Mouse (Mus musculus): ENCODE data around the gene Sppl2b. TPM values are rescaled to one million over a fixed set of nuclear protein-coding genes. Genes with fewer than 3 reads are reported as not detected.

The Sppl2b gene
- polyA plus RNA-seq, 1 experiment from 2014 or later: 13.4 TPM

DNA sequence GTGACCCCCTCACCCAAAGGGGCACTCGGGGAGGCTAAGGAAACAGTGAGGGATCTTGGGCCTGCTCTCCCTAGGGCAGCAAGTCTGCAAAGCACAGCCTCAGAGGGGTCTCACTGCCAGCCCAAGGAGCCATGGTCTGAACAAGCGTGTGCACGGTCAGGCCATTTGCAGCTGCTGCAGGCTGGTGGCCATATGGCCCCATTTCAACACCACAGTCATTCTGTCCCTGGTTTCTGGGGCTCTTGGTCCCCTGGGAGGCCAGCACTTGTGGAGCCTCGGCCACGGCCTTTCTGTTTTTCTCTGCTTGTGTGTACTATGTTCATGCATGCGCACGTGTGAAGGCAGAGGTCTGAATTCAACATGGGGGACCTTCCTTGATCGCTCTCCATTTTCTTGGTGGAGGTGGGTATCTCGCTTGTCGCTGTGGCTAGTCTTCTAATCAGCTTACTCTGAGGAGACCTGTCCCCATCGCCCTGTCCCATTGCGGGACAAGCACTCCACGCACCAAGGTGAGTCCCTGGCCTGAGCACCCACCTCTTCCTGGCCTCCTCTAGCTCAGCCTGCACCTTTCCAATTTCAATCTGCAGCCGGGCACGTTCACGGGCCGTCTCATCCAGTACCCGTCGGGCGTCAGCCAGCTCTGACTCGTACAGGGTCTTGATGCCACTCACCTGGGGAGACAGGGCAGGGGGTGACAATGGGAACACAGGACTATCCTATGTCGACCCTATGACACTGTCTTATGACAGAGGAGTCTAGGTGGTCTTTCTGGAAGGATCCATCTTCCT lies 54.5 kb downstream of the Sppl2b start:
- Histone ChIP-seq H3K27ac (ENCODE audit: low read depth, low read length) (no peak overlapping the region), H3K4me2 (replicated peaks; ENCODE audit: low read depth) (no peak overlapping the region), H3K9me3 (ENCODE audit: control insufficient read depth) (no peaks in the 10 kb centered on the region), H3K4me3 (ENCODE audit: low read depth, low read length) (no peak overlapping the region), H3K36me3 (ENCODE audit: control insufficient read depth, insufficient read depth) (peaks cover 44% of the 10 kb centered on the region), H3K9ac (ENCODE audit: low read depth, low read length) (no peak overlapping the region), H3K27me3 (replicated peaks; ENCODE audit: control insufficient read depth, insufficient read depth, low read length) (no peaks in the 10 kb centered on the region), H3K4me1 (replicated peaks; ENCODE audit: control insufficient read depth, insufficient read depth, low read length) (no peaks in the 10 kb centered on the region; the same call in 1 of the 2 replicates)
- 94% methylated on average over 22 of the region's 22 CpGs for WGBS
- no peak for ATAC-seq
- TF ChIP-seq CTCF (IDR thresholded peaks at IDR 0.05; ENCODE audit: low read depth): no peak

GRCm38 (mm10) chr10:80911354-80911753 lies 56.3 kb downstream of the Sppl2b start:
- H3K4me3 ChIP-seq (ENCODE audit: low read depth, low read length): no peak overlapping the region
- peaks cover 4% of the 10 kb centered on the region; the same call in 1 of the 2 replicates for H3K4me1 ChIP-seq (replicated peaks; ENCODE audit: control insufficient read depth, insufficient read depth, low read length)
- H3K27me3 ChIP-seq (replicated peaks; ENCODE audit: control insufficient read depth, insufficient read depth, low read length): no peaks in the 10 kb centered on the region
- no peak for TF ChIP-seq CTCF (IDR thresholded peaks at IDR 0.05; ENCODE audit: low read depth)
- no peak overlapping the region for H3K9ac ChIP-seq (ENCODE audit: low read depth, low read length)
- no peak for ATAC-seq
- no peaks in the 10 kb centered on the region for H3K9me3 ChIP-seq (ENCODE audit: control insufficient read depth)
- peaks cover 31% of the 10 kb centered on the region for H3K36me3 ChIP-seq (ENCODE audit: control insufficient read depth, insufficient read depth)
- H3K27ac ChIP-seq (ENCODE audit: low read depth, low read length): no peak overlapping the region
- no peak overlapping the region for H3K4me2 ChIP-seq (replicated peaks; ENCODE audit: low read depth)
- WGBS: 96% methylated on average over 4 of the region's 4 CpGs

DNA sequence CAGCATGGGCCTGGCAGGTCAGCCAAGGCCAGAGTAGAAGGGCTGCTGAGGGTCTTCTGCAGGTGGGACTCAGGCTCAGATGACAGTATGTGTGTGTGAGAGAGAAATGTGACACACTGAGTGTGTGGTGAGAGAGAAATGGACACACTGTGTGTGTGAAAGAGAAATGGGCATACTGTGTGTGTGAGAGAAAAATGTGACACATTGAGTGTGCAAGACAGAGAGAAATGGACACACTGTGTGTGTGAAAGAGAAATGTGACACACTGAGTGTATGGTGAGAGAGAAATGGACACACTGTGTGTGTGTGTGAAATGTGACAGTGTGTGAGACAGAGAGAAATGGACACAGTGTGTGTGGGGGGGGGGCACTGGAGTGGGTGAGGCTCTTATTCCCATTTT lies 56.8 kb downstream of the Sppl2b start:
- H3K9me3 ChIP-seq (ENCODE audit: control insufficient read depth): no peaks in the 10 kb centered on the region
- no peak overlapping the region for H3K4me2 ChIP-seq (replicated peaks; ENCODE audit: low read depth)
- no peaks in the 10 kb centered on the region for H3K27me3 ChIP-seq (replicated peaks; ENCODE audit: control insufficient read depth, insufficient read depth, low read length)
- H3K4me3 ChIP-seq (ENCODE audit: low read depth, low read length): no peak overlapping the region
- H3K36me3 ChIP-seq (ENCODE audit: control insufficient read depth, insufficient read depth): peaks cover 31% of the 10 kb centered on the region
- H3K9ac ChIP-seq (ENCODE audit: low read depth, low read length): no peak overlapping the region
- no peak overlapping the region for H3K27ac ChIP-seq (ENCODE audit: low read depth, low read length)
- TF ChIP-seq CTCF (IDR thresholded peaks at IDR 0.05; ENCODE audit: low read depth): no peak
- no peak for ATAC-seq
- peaks cover 6% of the 10 kb centered on the region; the same call in 1 of the 2 replicates for H3K4me1 ChIP-seq (replicated peaks; ENCODE audit: control insufficient read depth, insufficient read depth, low read length)

DNA sequence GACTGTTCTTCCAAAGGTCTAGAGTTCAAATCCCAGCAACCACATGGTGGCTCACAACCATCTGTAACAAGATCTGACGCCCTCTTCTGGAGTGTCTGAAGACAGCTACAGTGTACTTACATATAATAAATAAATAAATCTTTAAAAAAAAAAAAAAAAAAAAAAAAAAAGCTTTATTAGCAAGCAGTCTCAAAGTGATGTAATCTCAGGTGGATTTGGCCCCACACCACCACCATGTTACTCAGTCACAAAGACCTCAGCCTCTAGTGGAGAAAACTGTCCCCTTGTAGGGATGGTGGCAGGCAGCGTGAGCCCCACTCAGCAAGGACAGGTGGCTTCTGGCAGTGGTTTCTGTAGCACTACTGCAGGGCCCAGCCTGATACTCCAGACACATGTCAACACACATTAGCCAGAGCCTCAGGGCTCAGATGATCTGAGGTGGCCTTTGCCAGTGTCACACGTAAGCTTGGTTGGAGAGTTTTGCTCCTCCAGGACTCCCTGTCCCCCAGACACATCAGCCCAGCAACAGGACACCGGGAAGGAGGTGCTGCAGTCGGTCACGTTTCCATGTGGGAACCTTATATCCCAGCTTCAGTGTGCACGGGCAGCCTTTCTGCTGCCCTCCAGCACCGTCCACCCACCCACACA lies 58.4 kb downstream of the Sppl2b start:
- H3K27me3 ChIP-seq (replicated peaks; ENCODE audit: control insufficient read depth, insufficient read depth, low read length): no peaks in the 10 kb centered on the region
- ATAC-seq: no peak
- peak overlapping the region; percentile 78 for H3K27ac ChIP-seq (ENCODE audit: low read depth, low read length)
- H3K36me3 ChIP-seq (ENCODE audit: control insufficient read depth, insufficient read depth): peaks cover 21% of the 10 kb centered on the region
- H3K9me3 ChIP-seq (ENCODE audit: control insufficient read depth): no peaks in the 10 kb centered on the region
- no peak overlapping the region for H3K4me3 ChIP-seq (ENCODE audit: low read depth, low read length)
- H3K4me2 ChIP-seq (replicated peaks; ENCODE audit: low read depth): peak overlapping the region; percentile 35
- no peak for TF ChIP-seq CTCF (IDR thresholded peaks at IDR 0.05; ENCODE audit: low read depth)
- peaks cover 6% of the 10 kb centered on the region; the same call in 1 of the 2 replicates for H3K4me1 ChIP-seq (replicated peaks; ENCODE audit: control insufficient read depth, insufficient read depth, low read length)
- no peak overlapping the region for H3K9ac ChIP-seq (ENCODE audit: low read depth, low read length)
- WGBS: 86% methylated on average over 7 of the region's 8 CpGs

GRCm38 (mm10) chr10:80914253-80914656 lies 59.2 kb downstream of the Sppl2b start:
- H3K27me3 ChIP-seq (replicated peaks; ENCODE audit: control insufficient read depth, insufficient read depth, low read length): no peaks in the 10 kb centered on the region
- H3K4me3 ChIP-seq (ENCODE audit: low read depth, low read length): no peak overlapping the region
- 37% methylated on average over 5 of the region's 5 CpGs for WGBS
- no peak overlapping the region for H3K9ac ChIP-seq (ENCODE audit: low read depth, low read length)
- H3K9me3 ChIP-seq (ENCODE audit: control insufficient read depth): no peaks in the 10 kb centered on the region
- peaks cover 14% of the 10 kb centered on the region for H3K36me3 ChIP-seq (ENCODE audit: control insufficient read depth, insufficient read depth)
- peaks cover 6% of the 10 kb centered on the region; the same call in 1 of the 2 replicates for H3K4me1 ChIP-seq (replicated peaks; ENCODE audit: control insufficient read depth, insufficient read depth, low read length)
- H3K27ac ChIP-seq (ENCODE audit: low read depth, low read length): peak overlapping the region; percentile 78
- peak overlapping the region; percentile 35 for H3K4me2 ChIP-seq (replicated peaks; ENCODE audit: low read depth)
- peak; percentile 47 for TF ChIP-seq CTCF (IDR thresholded peaks at IDR 0.05; ENCODE audit: low read depth)
- peak; percentile 86 for ATAC-seq

DNA sequence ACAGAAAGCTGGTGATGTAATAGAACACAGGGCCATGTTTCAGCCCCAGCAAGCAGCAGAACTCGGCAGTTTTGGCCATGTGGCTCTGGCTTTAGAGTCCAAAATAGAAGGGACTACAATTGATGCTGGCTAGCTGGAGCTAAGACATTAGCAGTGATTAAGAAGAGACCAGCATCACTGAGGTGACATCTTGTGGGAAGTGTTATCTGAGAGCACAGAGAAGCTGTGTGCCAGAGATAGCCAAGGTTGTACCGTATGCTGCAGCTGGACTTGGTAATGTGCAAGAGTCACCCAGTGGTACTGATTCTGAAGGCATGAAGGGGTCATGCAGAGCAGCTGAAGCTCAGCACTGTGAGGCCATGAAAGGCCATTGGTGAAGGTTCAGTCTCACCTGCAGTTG lies 60.2 kb downstream of the Sppl2b start:
- Histone ChIP-seq H3K27me3 (replicated peaks; ENCODE audit: control insufficient read depth, insufficient read depth, low read length) (no peaks in the 10 kb centered on the region), H3K4me2 (replicated peaks; ENCODE audit: low read depth) (no peak overlapping the region), H3K4me1 (replicated peaks; ENCODE audit: control insufficient read depth, insufficient read depth, low read length) (peaks cover 6% of the 10 kb centered on the region; the same call in 1 of the 2 replicates), H3K9me3 (ENCODE audit: control insufficient read depth) (no peaks in the 10 kb centered on the region), H3K4me3 (ENCODE audit: low read depth, low read length) (no peak overlapping the region), H3K36me3 (ENCODE audit: control insufficient read depth, insufficient read depth) (peaks cover 3% of the 10 kb centered on the region; the same call in 1 of the 2 replicates), H3K27ac (ENCODE audit: low read depth, low read length) (peak overlapping the region; percentile 78; the same call in 1 of the 2 replicates), H3K9ac (ENCODE audit: low read depth, low read length) (no peak overlapping the region)
- TF ChIP-seq CTCF (IDR thresholded peaks at IDR 0.05; ENCODE audit: low read depth): no peak
- ATAC-seq: no peak
- 71% methylated on average over 2 of the region's 2 CpGs for WGBS
